Mouse (Mus musculus) heart, adult 2 months (tissue): ENCODE results near the gene Slc25a45. TPM values are rescaled to one million over a fixed set of nuclear protein-coding genes. Genes with fewer than 3 reads are reported as not detected.
A peak's percentile ranks its signal among the peaks of the same experiment; 100 is the strongest.

Experiments
- DNase-seq, 2 experiments: peaks; one replicate each; pipeline ENCODE4 v3.0.0; 2021
- H3K27ac ChIP-seq: fragments of 200-600 bp; 2 replicates; pipeline ENCODE4 v1.8.1; 2022
- H3K27me3 ChIP-seq: fragments of 200-500 bp; 2 replicates; pipeline ENCODE4 v1.6.1; 2012; ENCODE audit warnings: mild to moderate bottlenecking, low read length, inconsistent platforms, mixed read lengths; ENCODE audit not compliant: control insufficient read depth, insufficient read depth
- H3K36me3 ChIP-seq: fragments of 200-500 bp; 2 replicates; pipeline ENCODE4 v1.6.1; 2012; ENCODE audit warnings: low read length, inconsistent platforms; ENCODE audit not compliant: control insufficient read depth, insufficient read depth
- H3K4me1 ChIP-seq: fragments of 200-500 bp; 2 replicates; pipeline ENCODE4 v1.6.1; 2011; ENCODE audit warnings: low read length; ENCODE audit not compliant: control insufficient read depth, insufficient read depth
- H3K4me3 ChIP-seq: fragments of 200-600 bp; 2 replicates; pipeline ENCODE4 v1.8.1; 2022
- H3K79me2 ChIP-seq: fragments of 200-500 bp; replicated peaks from 2 replicates; pipeline ENCODE4 v1.6.1; 2012; ENCODE audit warnings: mild to moderate bottlenecking, inconsistent platforms, low read length, moderate library complexity, mixed read lengths; ENCODE audit not compliant: control insufficient read depth, insufficient read depth
- H3K9ac ChIP-seq: fragments of 200-500 bp; 2 replicates; pipeline ENCODE4 v1.6.1; 2012; ENCODE audit warnings: low read depth, mild to moderate bottlenecking, control low read depth, inconsistent platforms, low read length, mixed read lengths
- CTCF ChIP-seq: fragments of 200-600 bp; IDR thresholded peaks from 2 replicates; pipeline ENCODE4 v1.8.1; 2022; ENCODE audit warnings: antibody characterized with exemption, mild to moderate bottlenecking, moderate library complexity
- EP300 ChIP-seq: fragments of 200-500 bp; IDR thresholded peaks from 2 replicates; pipeline ENCODE4 v1.6.1; 2011; ENCODE audit warnings: low read depth, low read length, control low read depth; ENCODE audit not compliant: insufficient read depth
- POLR2A ChIP-seq: fragments of 200-500 bp; IDR thresholded peaks from 2 replicates; pipeline ENCODE4 v1.6.1; 2011; ENCODE audit warnings: mild to moderate bottlenecking, low read depth, low read length, control low read depth; ENCODE audit not compliant: insufficient read depth
- WGBS: fragments of 180-500 bp; shearing (Covaris S2); methylation state at CpG from one replicate; pipeline ENCODE4 v1.1.7; 2018; 5-methylcytosine and 5-hydroxymethylcytosine counted together
- intact Hi-C: fragments of 180-260 bp; cut with DNase I; formaldehyde crosslinking; loops from one replicate; pipeline ENCODE4 v1.15.1; 2025
- polyA plus RNA-seq: library from polyadenylated mRNA; depleted of rRNA; stranded (reverse); fragments of >200 nt; gene quantifications from 2 replicates; pipeline ENCODE4 v1.2.3, GENCODE M21; 2012
- total RNA-seq, 2 experiments: library from RNA; stranded (reverse); gene quantifications; 2 replicates each; pipeline ENCODE4 v1.2.3; 2021

Gene Slc25a45
- total and polyA plus RNA-seq, 3 experiments = 2.8 to 7.9 (median 2.8) TPM

DNA sequence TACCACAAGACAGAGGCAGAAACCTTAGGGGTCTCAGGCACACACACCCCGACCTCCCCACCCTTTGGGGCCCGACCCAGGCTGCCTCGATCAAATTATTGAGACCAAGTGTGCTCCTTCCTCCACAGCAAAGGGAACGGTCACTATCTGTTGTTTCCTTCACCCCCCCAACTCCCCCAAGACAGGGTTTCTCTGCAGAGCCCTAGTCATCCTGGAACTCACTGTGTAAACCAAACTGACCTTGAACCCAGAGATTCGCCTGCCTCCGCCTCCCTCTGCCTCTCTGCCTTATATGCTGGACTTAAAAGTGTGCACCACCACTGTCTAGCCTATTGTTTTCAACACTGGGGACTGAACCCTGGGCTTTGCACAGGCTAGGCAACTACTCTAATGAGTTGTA is 5.9 kb upstream of the Slc25a45 start:
- 40% methylated on average over 6 of the region's 6 CpGs for WGBS

DNA sequence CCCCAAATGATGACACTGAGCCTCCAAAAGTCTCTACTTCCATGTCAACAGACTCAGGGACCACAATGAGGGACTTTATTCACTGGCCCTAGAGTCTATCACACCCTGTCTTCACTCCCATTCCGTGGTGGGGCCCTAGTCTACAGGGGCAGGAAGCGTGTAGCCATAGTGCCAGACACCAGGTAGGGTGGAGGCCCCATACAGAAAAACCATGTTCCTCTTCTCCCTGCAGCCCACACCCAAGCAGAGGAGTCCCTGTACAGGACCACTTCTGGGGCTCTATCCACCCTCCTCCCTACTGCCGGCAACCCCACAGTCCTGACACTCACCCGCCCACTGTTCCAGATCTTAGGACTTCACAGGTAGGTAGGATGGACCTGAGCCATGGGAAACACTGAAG is 5.1 kb upstream of the Slc25a45 start:
- Histone ChIP-seq H3K27ac (no peak overlapping the region), H3K4me1 (peaks cover 13% of the 10 kb centered on the region), H3K79me2 (peaks cover 2% of the 10 kb centered on the region; the same call in 1 of the 2 replicates), H3K9ac (no peak overlapping the region; the same call in 1 of the 2 replicates), H3K4me3 (no peak overlapping the region), H3K36me3 (no peaks in the 10 kb centered on the region), H3K27me3 (no peaks in the 10 kb centered on the region)
- 65% methylated on average over 4 of the region's 4 CpGs for WGBS
- intact Hi-C loops = no loop called here
- TF ChIP-seq POLR2A = no peak
- no peak for TF ChIP-seq CTCF
- no peak for TF ChIP-seq EP300
- no peak for DNase-seq

More for the DNA sequence above, 5.9 kb upstream of the Slc25a45 start:
- DNase-seq = no peak
- Histone ChIP-seq H3K36me3 (no peaks in the 10 kb centered on the region), H3K79me2 (peaks cover 2% of the 10 kb centered on the region; the same call in 1 of the 2 replicates), H3K27ac (no peak overlapping the region; the same call in none of the 2 replicates), H3K9ac (peak overlapping the region; percentile 24; the same call in 1 of the 2 replicates), H3K4me3 (no peak overlapping the region), H3K4me1 (peaks cover 9% of the 10 kb centered on the region), H3K27me3 (no peaks in the 10 kb centered on the region)
- intact Hi-C loops = loop anchor here (2.0 kb wide), 1 partner anchor 15 kb away; no protein-coding TSS in a partner anchor
- TF ChIP-seq EP300 = no peak
- no peak for TF ChIP-seq POLR2A
- TF ChIP-seq CTCF = no peak

DNA sequence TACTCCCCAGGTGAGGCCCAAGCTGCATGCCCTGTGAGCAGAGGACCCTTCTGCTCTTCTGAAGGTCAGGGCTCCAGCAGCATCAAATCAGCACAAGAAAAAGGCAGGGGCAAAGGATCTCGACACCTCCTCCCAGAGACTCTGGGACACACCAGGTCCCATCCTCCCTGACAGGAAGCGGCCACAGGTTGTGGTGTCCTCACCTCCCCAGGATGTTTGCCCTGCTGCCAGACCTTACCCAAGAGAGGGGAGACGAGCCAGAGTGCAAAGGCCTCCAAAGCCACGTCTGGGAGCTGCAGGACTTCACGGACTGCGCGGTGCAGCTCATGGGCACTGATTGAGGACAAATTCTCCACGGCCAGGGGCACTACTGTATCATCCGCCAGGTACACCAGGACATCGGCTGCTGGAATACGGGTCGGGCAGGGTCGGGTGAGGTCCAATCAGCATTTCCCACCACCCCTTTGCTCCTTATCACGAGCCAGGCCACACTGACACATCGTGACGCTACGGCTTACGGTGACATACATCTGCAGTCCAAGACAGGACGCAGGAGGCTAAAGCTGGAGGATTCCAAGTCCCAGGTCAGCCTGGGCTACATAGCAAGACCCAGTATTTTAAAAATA is 4.6 kb upstream of the Slc25a45 start:
- no peak for DNase-seq
- 69% methylated on average over 19 of the region's 19 CpGs for WGBS
- Histone ChIP-seq H3K27ac (no peak overlapping the region), H3K36me3 (no peaks in the 10 kb centered on the region), H3K4me3 (no peak overlapping the region), H3K4me1 (peaks cover 13% of the 10 kb centered on the region), H3K9ac (no peak overlapping the region; the same call in 1 of the 2 replicates), H3K79me2 (peaks cover 2% of the 10 kb centered on the region; the same call in 1 of the 2 replicates), H3K27me3 (no peaks in the 10 kb centered on the region)
- TF ChIP-seq EP300 (no peak), CTCF (no peak), POLR2A (no peak)
- intact Hi-C loops = no loop called here

DNA sequence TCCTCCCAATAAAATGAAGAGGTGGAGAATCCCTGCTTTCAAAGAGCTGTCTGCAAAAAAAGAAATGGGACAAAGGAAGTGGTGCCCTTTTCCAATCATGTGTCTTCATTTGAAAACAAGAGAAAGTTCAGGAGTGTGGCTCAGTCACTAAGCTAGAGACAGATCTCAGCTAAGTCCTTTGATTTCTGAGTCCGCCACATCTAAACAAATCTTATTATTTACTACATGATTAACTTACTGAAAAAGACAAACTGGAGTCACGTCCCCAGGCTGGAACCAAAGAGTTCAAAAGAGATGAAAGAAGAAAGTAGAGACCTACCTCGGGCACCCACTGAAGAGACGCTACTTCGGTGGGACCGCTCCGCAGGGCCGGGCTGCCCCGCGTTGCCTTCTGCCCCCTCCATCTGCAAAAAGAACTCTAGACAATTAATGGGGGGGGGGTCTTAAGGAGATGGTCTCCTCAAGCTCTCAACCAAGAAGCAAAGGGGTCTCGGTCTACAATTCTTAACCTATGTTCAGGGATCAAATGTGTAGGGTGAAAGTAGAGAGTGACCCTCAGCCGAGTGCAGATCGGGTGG is 3.1 kb upstream of the Slc25a45 start:
- 6% methylated on average over 13 of the region's 13 CpGs for WGBS

DNA sequence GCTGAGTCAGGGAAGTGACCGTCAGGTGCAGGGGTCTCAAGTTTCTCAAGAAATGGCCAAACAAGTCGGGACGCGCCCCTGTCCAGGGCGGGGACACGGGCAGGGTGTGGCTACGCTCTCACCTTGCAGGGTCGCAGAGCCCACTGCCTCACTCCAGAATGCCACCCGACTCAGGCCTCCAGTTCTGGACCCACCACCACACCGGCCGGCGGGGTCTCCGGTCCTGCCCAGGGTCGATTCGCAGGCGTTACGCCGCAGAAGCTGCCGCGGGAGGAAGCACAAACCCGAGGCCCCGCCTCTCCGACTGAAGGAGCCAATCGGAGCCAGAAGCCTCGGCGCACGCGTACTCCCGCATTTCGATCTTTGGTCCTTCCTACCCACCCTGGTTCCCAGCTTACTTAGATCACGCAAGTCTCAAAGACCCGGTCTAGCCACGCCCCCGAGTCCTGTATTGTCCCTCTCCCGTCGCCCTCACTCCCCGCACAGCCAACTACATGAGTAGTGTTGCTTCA is 2.6 kb upstream of the Slc25a45 start, which contains the start of gene Frmd8:
Gene Frmd8 (minus strand): TSS at position 306 of the 512 bp plus-strand sequence.
- peaks cover 16% of the 10 kb centered on the region for H3K4me1 ChIP-seq
- under 1% methylated on average over 37 of the region's 37 CpGs for WGBS
- H3K36me3 ChIP-seq = no peaks in the 10 kb centered on the region

More for the DNA sequence above, 3.1 kb upstream of the Slc25a45 start:
- Histone ChIP-seq H3K4me3 (peak overlapping the region; percentile 71), H3K27ac (peak overlapping the region; percentile 84), H3K36me3 (no peaks in the 10 kb centered on the region), H3K27me3 (no peaks in the 10 kb centered on the region), H3K4me1 (peaks cover 16% of the 10 kb centered on the region), H3K79me2 (peaks cover 2% of the 10 kb centered on the region; the same call in 1 of the 2 replicates), H3K9ac (peak overlapping the region; percentile 88)
- intact Hi-C loops = no loop called here
- TF ChIP-seq CTCF = no peak
- no peak for TF ChIP-seq EP300
- no peak for TF ChIP-seq POLR2A
- DNase-seq = no peak

DNA sequence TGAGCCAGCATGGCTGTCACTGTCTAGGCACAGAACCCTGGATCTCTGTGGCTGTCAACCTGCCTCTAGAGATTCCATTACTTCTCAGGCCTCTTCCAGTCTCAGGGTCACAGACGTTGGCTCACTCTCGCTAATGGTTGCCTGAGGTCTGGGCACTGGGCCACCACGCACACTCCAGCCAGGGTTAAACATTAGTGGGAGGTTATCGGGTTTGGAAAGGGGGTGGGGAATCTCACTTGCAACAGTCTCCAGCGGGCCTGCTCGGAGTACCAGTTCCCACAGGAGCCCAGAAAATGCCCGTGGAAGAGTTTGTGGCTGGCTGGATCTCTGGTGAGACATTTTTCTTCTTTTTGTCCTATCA is 734 bp downstream of the Slc25a45 start:
- TF ChIP-seq POLR2A = no peak
- TF ChIP-seq CTCF = no peak
- no peak; the same call in 1 of the 2 replicates for TF ChIP-seq EP300
- no peaks in the 10 kb centered on the region for H3K27me3 ChIP-seq
- peak; percentile 46 to 59 for DNase-seq
- H3K36me3 ChIP-seq = no peaks in the 10 kb centered on the region
- intact Hi-C loops = loop anchor here (2.0 kb wide), 1 partner anchor 92 kb away; no protein-coding TSS in a partner anchor
- peak overlapping the region; percentile 27 for H3K9ac ChIP-seq
- H3K79me2 ChIP-seq = no peaks in the 10 kb centered on the region
- H3K4me3 ChIP-seq = peak overlapping the region; percentile 45
- 11% methylated on average over 7 of the region's 7 CpGs for WGBS
- peak overlapping the region; percentile 93 for H3K27ac ChIP-seq
- peaks cover 10% of the 10 kb centered on the region for H3K4me1 ChIP-seq

More for the DNA sequence above, 2.6 kb upstream of the Slc25a45 start, which contains the start of gene Frmd8:
- peak; percentile 94 to 96 for DNase-seq
- peak within 1 kb of the TSS; percentile 88 for H3K9ac ChIP-seq
- no peak for TF ChIP-seq CTCF
- peak; percentile 79 for TF ChIP-seq POLR2A
- H3K27ac ChIP-seq = peak within 1 kb of the TSS; percentile 84
- H3K27me3 ChIP-seq = no peaks in the 10 kb centered on the region
- intact Hi-C loops = no loop called here
- H3K4me3 ChIP-seq = peak within 1 kb of the TSS; percentile 71
- peaks cover 2% of the 10 kb centered on the region; the same call in 1 of the 2 replicates for H3K79me2 ChIP-seq
